In the genomic region with DNA sequence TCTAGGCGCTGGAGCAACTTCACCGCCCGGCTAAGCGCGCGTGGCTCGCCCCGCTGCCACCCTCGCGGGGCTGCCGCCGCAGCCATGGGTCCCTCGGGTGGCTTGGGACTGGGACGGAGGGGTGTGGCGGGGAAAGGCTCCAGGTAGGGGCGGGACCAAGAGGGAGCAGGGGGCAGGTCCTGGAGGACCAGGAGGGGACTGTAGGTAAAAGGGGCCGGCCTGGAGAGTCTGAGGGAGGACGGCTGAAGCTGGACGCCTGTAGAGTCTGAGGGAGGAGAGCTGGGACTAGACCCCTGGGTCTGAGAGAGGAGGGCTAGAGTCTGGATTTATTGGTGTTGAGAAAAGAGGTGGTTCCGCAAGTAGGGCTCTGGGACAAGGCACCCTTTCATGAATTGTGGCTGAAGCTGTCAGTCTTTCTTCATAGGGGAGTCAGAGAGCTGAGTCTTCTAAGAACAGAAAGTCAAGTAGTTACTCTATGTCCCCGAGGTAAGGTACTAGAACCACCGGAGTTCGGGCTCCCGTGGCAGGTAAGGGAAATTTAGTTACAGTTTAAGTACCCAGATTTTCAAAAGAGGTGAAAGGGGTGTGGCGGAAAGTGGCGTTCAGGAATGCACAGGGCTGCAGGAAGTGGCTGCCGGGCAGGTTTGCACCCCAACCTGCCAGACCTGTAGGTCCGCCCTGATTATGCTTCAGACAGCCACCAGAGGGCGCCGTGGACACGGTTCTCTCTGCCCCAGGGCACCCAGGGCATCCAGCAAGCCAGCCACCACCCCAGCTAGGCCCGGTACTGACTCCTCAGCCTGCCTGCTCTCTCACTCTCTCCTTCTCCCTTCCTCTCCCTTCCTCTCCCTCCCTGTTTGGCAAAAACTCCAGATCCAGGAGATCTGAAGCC, we compare ENCODE assay signal across 8 mouse cellular contexts. TPM values are rescaled to one million over a fixed set of nuclear protein-coding genes. Genes with fewer than 3 reads are reported as not detected.
DNase-seq lines count a peak whose midpoint lies in the region; ATAC-seq and TF ChIP-seq lines count a peak whose summit lies in the region.

Cblc (minus strand) TSS at position 113 of the 892 bp plus-strand sequence.

- DNase-seq in cerebellum, adult 2 months, result peak; percentile 32 to 58
- no peak for DNase-seq in cerebellum, adult 11 months
- peak; percentile 48 for DNase-seq in c-Kit-positive CD71-positive TER-119-negative erythroid progenitor cells, embryonic 14.5 days (ENCODE audit: low read depth)
- peak; percentile 30 to 37 for DNase-seq in frontal cortex, postnatal 25 days (ENCODE audit: low spot score in 2 of 2)
- DNase-seq in hindbrain, embryonic 11.5 days (ENCODE audit: low spot score), result peak; percentile 72
- DNase-seq in limb, embryonic 10.5 days (ENCODE audit: low spot score), result peak; percentile 88
- DNase-seq in spleen, postnatal 14 days (ENCODE audit: low spot score in 2 of 2), result peak; percentile 63 to 80

- WGBS in cerebellum, adult 2 months, result 2% methylated on average over 32 of the region's 32 CpGs
- WGBS in hindbrain, embryonic 11.5 days, result 5% methylated on average over 32 of the region's 32 CpGs
- 3% methylated on average over 32 of the region's 32 CpGs for WGBS in limb, embryonic 10.5 days
- 5% methylated on average over 32 of the region's 32 CpGs for WGBS in midbrain, embryonic 12.5 days

- H3K36me3 ChIP-seq in hindbrain, embryonic 11.5 days (ENCODE audit: control insufficient read depth, insufficient read depth, low read length), result no peaks in the 10 kb centered on the region
- H3K36me3 ChIP-seq in limb, embryonic 10.5 days, result no peaks in the 10 kb centered on the region
- no peaks in the 10 kb centered on the region for H3K36me3 ChIP-seq in midbrain, embryonic 12.5 days

- H3K4me1 ChIP-seq in cerebellum, adult 2 months (ENCODE audit: control insufficient read depth, insufficient read depth, low read length), result no peaks in the 10 kb centered on the region
- H3K4me1 ChIP-seq in hindbrain, embryonic 11.5 days (replicated peaks; ENCODE audit: control insufficient read depth, insufficient read depth, low read length), result no peaks in the 10 kb centered on the region
- H3K4me1 ChIP-seq in limb, embryonic 10.5 days, result 0 out of 2 replicates have a peak, but pooled peaks cover 5% of the 10 kb centered on the region
- H3K4me1 ChIP-seq in midbrain, embryonic 12.5 days, result no peaks in the 10 kb centered on the region

- no peaks in the 10 kb centered on the region for H3K9me3 ChIP-seq in hindbrain, embryonic 11.5 days (ENCODE audit: control insufficient read depth, low read length)
- no peaks in the 10 kb centered on the region for H3K9me3 ChIP-seq in limb, embryonic 10.5 days (replicated peaks)
- no peaks in the 10 kb centered on the region for H3K9me3 ChIP-seq in midbrain, embryonic 12.5 days

- ATAC-seq in hindbrain, embryonic 11.5 days (ENCODE audit: low FRiP score), result peak; percentile 49; the same call in 1 of the 2 replicates
- peak; percentile 49 for ATAC-seq in midbrain, embryonic 12.5 days (ENCODE audit: low FRiP score, low read depth)

- H3K27ac ChIP-seq in cerebellum, adult 2 months (ENCODE audit: insufficient read depth, low read length), result no peak within 1 kb of the TSS
- no peak within 1 kb of the TSS for H3K27ac ChIP-seq in hindbrain, embryonic 11.5 days (ENCODE audit: low read depth, low read length)
- no peak within 1 kb of the TSS for H3K27ac ChIP-seq in limb, embryonic 10.5 days
- no peak within 1 kb of the TSS for H3K27ac ChIP-seq in midbrain, embryonic 12.5 days (replicated peaks)

- no peak within 1 kb of the TSS for H3K4me3 ChIP-seq in cerebellum, adult 2 months (replicated peaks; ENCODE audit: insufficient read depth, low read depth, low read length)
- no peak within 1 kb of the TSS for H3K4me3 ChIP-seq in hindbrain, embryonic 11.5 days (ENCODE audit: low read depth, low read length)
- H3K4me3 ChIP-seq in limb, embryonic 10.5 days, result peak within 1 kb of the TSS; percentile 21
- H3K4me3 ChIP-seq in midbrain, embryonic 12.5 days, result 0 out of 2 replicates have a peak within 1 kb of the TSS, but pooled peaks have one; percentile 3

- no peak within 1 kb of the TSS for H3K4me2 ChIP-seq in hindbrain, embryonic 11.5 days (replicated peaks; ENCODE audit: low read depth, low read length)
- H3K4me2 ChIP-seq in midbrain, embryonic 12.5 days (replicated peaks), result no peak within 1 kb of the TSS

- peaks cover 3% of the 10 kb centered on the region; the same call in 1 of the 2 replicates for H3K27me3 ChIP-seq in cerebellum, adult 2 months (ENCODE audit: control insufficient read depth, insufficient read depth, low read length)
- H3K27me3 ChIP-seq in hindbrain, embryonic 11.5 days (ENCODE audit: control insufficient read depth, insufficient read depth, low read length), result peaks cover 18% of the 10 kb centered on the region
- peaks cover 34% of the 10 kb centered on the region for H3K27me3 ChIP-seq in limb, embryonic 10.5 days (ENCODE audit: low read depth, poor library complexity, severe bottlenecking)
- H3K27me3 ChIP-seq in midbrain, embryonic 12.5 days, result peaks cover 38% of the 10 kb centered on the region

- no peak for TF ChIP-seq POLR2A in cerebellum, adult 2 months (IDR thresholded peaks at IDR 0.05; ENCODE audit: borderline replicate concordance, insufficient read depth, low read length)

- peak; percentile 58 for TF ChIP-seq CTCF in cerebellum, adult 2 months (IDR thresholded peaks at IDR 0.05; ENCODE audit: borderline replicate concordance, insufficient read depth, low read depth, low read length)

- H3K9ac ChIP-seq in hindbrain, embryonic 11.5 days (ENCODE audit: low read depth, low read length), result no peak within 1 kb of the TSS
- H3K9ac ChIP-seq in midbrain, embryonic 12.5 days (replicated peaks), result no peak within 1 kb of the TSS

RNA-seq across cellular contexts. Expression of gene Cblc, which starts in this region (rescaled TPM):
- polyA plus RNA-seq in cerebellum, adult 2 months (2012; rRNA removed), result not detected in 2 replicates
- 0.59 and 0.63 TPM in 2 replicates for polyA plus RNA-seq in hindbrain, embryonic 11.5 days (2014; fragmentation: Nextera tagmentation; extraction: Ambion mirVana)
- 1.4 and 1.6 TPM in 2 replicates for polyA plus RNA-seq in limb, embryonic 10.5 days (2016; fragmentation: Nextera tagmentation; extraction: Ambion mirVana)
- 0.27 and 0.36 TPM in 2 replicates for polyA plus RNA-seq in midbrain, embryonic 12.5 days (2016; fragmentation: Nextera tagmentation; extraction: Ambion mirVana)

Comparison
In these comparisons a context has a peak if more than half of its experiments do, and no peak if none do; other contexts are left out.
1. Peak in DNase-seq in cerebellum, adult 2 months; RNA of the gene not detected or under 1 TPM.
2. Peak in DNase-seq and ATAC-seq in hindbrain, embryonic 11.5 days; RNA of the gene not detected or under 1 TPM.
3. Peak in ATAC-seq and H3K4me3 ChIP-seq in midbrain, embryonic 12.5 days; RNA of the gene not detected or under 1 TPM.